Mouse (Mus musculus): ENCODE data around the gene Xpnpep2.

GRCm38 (mm10) chrX:48155489-48155888 lies 47.0 kb downstream of the Xpnpep2 start:
- TF ChIP-seq CTCF (IDR thresholded peaks at IDR 0.05; ENCODE audit: low read depth, low read length) (no peak), POLR2A (IDR thresholded peaks at IDR 0.05; ENCODE audit: extremely low read depth, insufficient read depth, low read length) (no peak)

All from liver, adult 2 months (tissue).